Mouse (Mus musculus) lung, embryonic 15.5 days (tissue): ENCODE measurements around the gene B230217C12Rik. TPM values are rescaled to one million over a fixed set of nuclear protein-coding genes. Genes with fewer than 3 reads are reported as not detected.

Source experiments
- ATAC-seq: fragments of 200-750 bp; cut with Nextera tagmentation; 2 replicates; pipeline ENCODE4 v1.8.0; 2017; ENCODE audit warnings: moderate number of reproducible peaks, borderline replicate concordance; ENCODE audit not compliant: low FRiP score, low TSS enrichment; ENCODE audit errors: extremely low read depth
- H3K27ac ChIP-seq: fragments of 300-500 bp; sonication (generic); 2 replicates; pipeline ENCODE4 v1.5.1; 2015; ENCODE audit warnings: moderate library complexity, mild to moderate bottlenecking, inconsistent platforms
- H3K27me3 ChIP-seq: fragments of 300-500 bp; sonication (generic); 2 replicates; pipeline ENCODE4 v1.6.1; 2015; ENCODE audit warnings: inconsistent platforms
- H3K36me3 ChIP-seq: fragments of 300-500 bp; sonication (generic); 2 replicates; pipeline ENCODE4 v1.6.1; 2015; ENCODE audit warnings: inconsistent platforms
- H3K4me1 ChIP-seq: fragments of 300-500 bp; sonication (generic); 2 replicates; pipeline ENCODE4 v1.6.1; 2015; ENCODE audit warnings: inconsistent platforms
- H3K4me2 ChIP-seq: fragments of 300-500 bp; sonication (generic); 2 replicates; pipeline ENCODE4 v1.6.1; 2015; ENCODE audit warnings: inconsistent platforms, mild to moderate bottlenecking, moderate library complexity
- H3K4me3 ChIP-seq: fragments of 300-500 bp; sonication (generic); 2 replicates; pipeline ENCODE4 v1.5.1; 2015; ENCODE audit warnings: mild to moderate bottlenecking, inconsistent platforms
- H3K9ac ChIP-seq: fragments of 300-500 bp; sonication (generic); 2 replicates; pipeline ENCODE4 v1.6.1; 2015; ENCODE audit warnings: inconsistent platforms
- H3K9me3 ChIP-seq: fragments of 300-500 bp; sonication (generic); 2 replicates; pipeline ENCODE4 v1.6.1; 2016; ENCODE audit warnings: inconsistent platforms
- WGBS: fragments of 180-500 bp; shearing (Covaris S2); methylation state at CpG from one replicate; pipeline ENCODE4 v1.1.7; 2015; 5-methylcytosine and 5-hydroxymethylcytosine counted together
- polyA plus RNA-seq: library from polyadenylated mRNA; unstranded; fragments of >200 nt; fragmentation: Nextera tagmentation; extraction: Ambion mirVana; gene quantifications from 2 replicates; pipeline ENCODE4 v1.2.1, GENCODE M21; 2015

Gene B230217C12Rik
- polyA plus RNA-seq, 1 experiment from 2014 or later = 4.4 TPM

DNA sequence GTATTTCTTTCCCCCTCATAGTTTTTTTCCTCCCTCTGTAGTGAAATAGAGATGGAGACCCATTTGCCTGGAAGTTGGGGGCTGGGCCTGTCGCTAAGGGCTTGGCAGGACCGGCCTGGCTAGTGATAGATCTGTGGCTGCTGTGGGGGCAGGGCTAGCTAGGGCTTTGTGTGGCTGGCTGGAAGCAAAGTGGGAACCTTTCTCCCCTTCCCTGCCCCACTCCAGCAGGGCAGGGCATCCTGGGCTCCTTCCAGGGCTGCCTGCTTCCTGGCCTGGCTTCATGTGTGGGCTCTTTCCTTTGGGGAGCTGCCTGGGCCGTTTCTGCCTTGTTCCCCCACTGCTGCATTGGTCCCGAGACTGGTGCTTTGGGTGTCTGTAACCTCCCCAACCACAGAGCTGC is 22.0 kb upstream of the B230217C12Rik start:
- no peaks in the 10 kb centered on the region for H3K9me3 ChIP-seq
- peak overlapping the region; percentile 79 for H3K27ac ChIP-seq
- peak overlapping the region; percentile 12; the same call in 1 of the 2 replicates for H3K4me2 ChIP-seq
- no peak overlapping the region for H3K4me3 ChIP-seq
- H3K27me3 ChIP-seq = no peaks in the 10 kb centered on the region
- H3K9ac ChIP-seq = no peak overlapping the region; the same call in 1 of the 2 replicates
- peaks cover 48% of the 10 kb centered on the region for H3K36me3 ChIP-seq
- ATAC-seq = peak; percentile 68; the same call in 1 of the 2 replicates
- 6% methylated on average over 4 of the region's 4 CpGs for WGBS
- peaks cover 73% of the 10 kb centered on the region for H3K4me1 ChIP-seq

DNA sequence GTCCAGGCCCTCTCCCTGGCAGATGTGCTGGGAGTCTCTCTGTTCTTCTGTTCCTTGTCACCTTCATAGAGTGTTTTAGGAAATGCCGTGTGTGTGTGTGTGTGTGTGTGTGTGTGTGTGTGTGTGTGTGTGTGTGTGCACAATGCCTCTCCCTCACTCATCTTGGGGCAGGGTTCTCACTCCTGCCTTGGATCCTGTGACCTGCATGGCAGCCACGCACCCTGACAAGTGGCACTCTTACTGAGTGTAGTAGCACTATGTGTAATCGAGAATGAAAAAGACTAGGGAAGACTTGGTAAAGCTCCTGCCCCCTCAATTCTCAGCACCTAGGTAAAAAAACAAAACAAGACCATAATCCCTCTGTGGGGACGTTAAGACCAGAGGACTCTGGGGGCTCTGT is 21.5 kb upstream of the B230217C12Rik start:
- no peak for ATAC-seq
- Histone ChIP-seq H3K9ac (no peak overlapping the region), H3K27me3 (no peaks in the 10 kb centered on the region), H3K4me2 (no peak overlapping the region), H3K4me3 (no peak overlapping the region), H3K9me3 (no peaks in the 10 kb centered on the region), H3K4me1 (peaks cover 67% of the 10 kb centered on the region), H3K27ac (peak overlapping the region; percentile 79), H3K36me3 (peaks cover 47% of the 10 kb centered on the region)
- whole genome bisulfite sequencing = 32% methylated on average over 4 of the region's 4 CpGs

DNA sequence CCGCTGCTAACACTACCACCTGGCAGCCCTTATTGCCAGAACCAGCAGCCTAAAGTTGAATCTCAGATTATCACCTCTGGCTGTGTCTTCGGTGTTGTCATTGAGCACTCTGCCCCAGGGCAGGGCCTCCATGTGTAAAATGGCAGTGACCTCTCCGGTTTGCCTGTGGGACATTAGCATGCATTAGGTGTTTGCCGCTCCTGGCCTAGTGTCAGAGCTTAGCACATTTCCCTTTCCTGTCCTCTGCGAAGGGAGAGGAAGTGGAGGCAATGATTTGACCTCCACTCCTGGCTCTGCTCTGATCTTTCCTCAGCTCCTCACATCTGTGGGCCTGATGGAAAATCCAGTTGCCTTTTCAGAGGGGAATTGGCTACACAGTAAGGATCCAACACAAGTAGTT is 20.7 kb upstream of the B230217C12Rik start:
- Histone ChIP-seq H3K9ac (no peak overlapping the region), H3K4me1 (peaks cover 63% of the 10 kb centered on the region), H3K27ac (no peak overlapping the region), H3K9me3 (no peaks in the 10 kb centered on the region), H3K27me3 (no peaks in the 10 kb centered on the region), H3K4me3 (no peak overlapping the region), H3K4me2 (no peak overlapping the region), H3K36me3 (peaks cover 49% of the 10 kb centered on the region)
- no peak for ATAC-seq
- WGBS = 77% methylated on average over 5 of the region's 5 CpGs

GRCm38 (mm10) chr11:97820840-97821239 is 19.7 kb upstream of the B230217C12Rik start:
- Histone ChIP-seq H3K36me3 (peaks cover 49% of the 10 kb centered on the region), H3K4me3 (no peak overlapping the region), H3K4me2 (no peak overlapping the region), H3K27me3 (no peaks in the 10 kb centered on the region), H3K4me1 (peaks cover 56% of the 10 kb centered on the region), H3K9me3 (no peaks in the 10 kb centered on the region), H3K9ac (no peak overlapping the region), H3K27ac (0 out of 2 replicates have a peak overlapping the region, but pooled peaks have one; percentile 4)
- 40% methylated on average over 4 of the region's 4 CpGs for WGBS
- ATAC-seq = no peak

- Histone ChIP-seq H3K9ac (no peak overlapping the region), H3K36me3 (peaks cover 49% of the 10 kb centered on the region), H3K4me1 (peaks cover 49% of the 10 kb centered on the region), H3K4me3 (no peak overlapping the region), H3K27me3 (no peaks in the 10 kb centered on the region), H3K27ac (no peak overlapping the region), H3K9me3 (no peaks in the 10 kb centered on the region), H3K4me2 (no peak overlapping the region)
- 87% methylated on average over 8 of the region's 8 CpGs for WGBS
- ATAC-seq = no peak
These were observed 19.0 kb upstream of the B230217C12Rik start for GRCm38 (mm10) chr11:97821401-97822064.

DNA sequence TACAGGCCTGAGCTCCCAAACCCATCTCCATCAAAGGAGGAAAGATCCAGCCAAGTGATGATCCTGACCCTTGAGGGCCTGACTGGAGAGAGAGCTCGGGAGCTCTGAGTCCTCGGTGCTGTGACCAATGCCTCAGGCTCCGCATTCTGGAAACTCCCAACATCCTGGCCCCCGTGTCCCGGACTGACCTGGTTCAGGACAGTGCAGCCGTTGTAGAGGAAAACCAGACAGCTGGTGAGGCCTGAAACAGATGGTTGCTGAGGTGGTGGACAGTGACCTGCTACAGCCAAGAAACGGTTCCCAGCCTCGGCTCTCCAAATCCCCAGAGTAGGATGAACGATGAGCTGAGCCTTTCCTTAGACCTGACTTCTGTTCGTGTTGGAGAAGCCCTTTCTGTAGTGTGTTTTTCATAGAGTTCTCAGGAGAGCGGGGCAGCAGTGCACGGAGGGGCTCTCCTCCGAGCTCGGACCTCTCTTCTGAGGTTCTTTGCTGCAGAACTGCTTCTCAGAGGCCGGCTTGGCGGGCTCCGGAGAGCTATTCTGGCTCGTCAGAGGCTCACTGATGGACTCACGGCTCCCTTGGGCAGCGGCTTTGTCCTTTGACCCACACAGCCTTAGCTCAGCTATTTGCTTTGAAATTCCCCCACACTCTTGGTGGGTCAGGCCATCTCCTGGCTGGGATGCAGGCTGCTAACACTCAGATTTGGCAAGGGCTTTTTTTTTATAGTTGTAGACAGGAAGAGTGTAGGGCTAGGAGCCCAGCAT is 17.6 kb upstream of the B230217C12Rik start:
- H3K4me1 ChIP-seq = peaks cover 34% of the 10 kb centered on the region
- peaks cover 53% of the 10 kb centered on the region for H3K36me3 ChIP-seq
- H3K4me3 ChIP-seq = no peak overlapping the region
- no peaks in the 10 kb centered on the region for H3K9me3 ChIP-seq
- H3K27ac ChIP-seq = no peak overlapping the region
- no peak overlapping the region for H3K9ac ChIP-seq
- WGBS = 77% methylated on average over 20 of the region's 20 CpGs
- H3K4me2 ChIP-seq = no peak overlapping the region
- no peak for ATAC-seq
- H3K27me3 ChIP-seq = no peaks in the 10 kb centered on the region

GRCm38 (mm10) chr11:97824168-97824567 is 16.4 kb upstream of the B230217C12Rik start:
- no peak overlapping the region for H3K4me2 ChIP-seq
- H3K27ac ChIP-seq = no peak overlapping the region
- no peak overlapping the region for H3K4me3 ChIP-seq
- H3K9me3 ChIP-seq = no peaks in the 10 kb centered on the region
- H3K36me3 ChIP-seq = peaks cover 59% of the 10 kb centered on the region
- H3K4me1 ChIP-seq = peaks cover 23% of the 10 kb centered on the region
- no peak overlapping the region for H3K9ac ChIP-seq
- no peak for ATAC-seq
- no peaks in the 10 kb centered on the region for H3K27me3 ChIP-seq
- 92% methylated on average over 11 of the region's 11 CpGs for WGBS

DNA sequence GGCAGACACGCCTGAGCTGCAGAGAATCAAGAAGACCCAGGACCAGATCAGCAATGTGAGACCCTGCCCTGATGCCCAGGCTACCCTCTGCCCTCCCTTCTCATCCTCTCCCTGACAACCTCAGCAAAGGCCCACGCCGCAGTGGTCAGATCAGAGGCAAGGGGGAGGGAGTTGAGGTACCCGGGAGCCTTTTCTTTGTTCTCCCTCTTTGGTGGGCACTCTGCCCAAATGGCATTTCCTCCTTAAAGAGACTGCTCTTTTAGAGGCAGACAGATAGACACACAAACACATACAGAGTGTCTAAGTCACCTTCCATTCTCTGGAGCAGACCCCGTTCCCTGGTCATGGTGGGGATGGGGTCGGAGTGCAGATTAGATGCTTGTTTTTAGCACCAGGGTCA is 15.7 kb upstream of the B230217C12Rik start:
- H3K9ac ChIP-seq = no peak overlapping the region
- 0 out of 2 replicates have a peak overlapping the region, but pooled peaks have one; percentile 16 for H3K27ac ChIP-seq
- H3K9me3 ChIP-seq = no peaks in the 10 kb centered on the region
- ATAC-seq = no peak
- peaks cover 60% of the 10 kb centered on the region for H3K36me3 ChIP-seq
- no peak overlapping the region for H3K4me2 ChIP-seq
- H3K4me3 ChIP-seq = no peak overlapping the region
- H3K4me1 ChIP-seq = peaks cover 17% of the 10 kb centered on the region
- WGBS = 56% methylated on average over 6 of the region's 6 CpGs
- no peaks in the 10 kb centered on the region for H3K27me3 ChIP-seq

DNA sequence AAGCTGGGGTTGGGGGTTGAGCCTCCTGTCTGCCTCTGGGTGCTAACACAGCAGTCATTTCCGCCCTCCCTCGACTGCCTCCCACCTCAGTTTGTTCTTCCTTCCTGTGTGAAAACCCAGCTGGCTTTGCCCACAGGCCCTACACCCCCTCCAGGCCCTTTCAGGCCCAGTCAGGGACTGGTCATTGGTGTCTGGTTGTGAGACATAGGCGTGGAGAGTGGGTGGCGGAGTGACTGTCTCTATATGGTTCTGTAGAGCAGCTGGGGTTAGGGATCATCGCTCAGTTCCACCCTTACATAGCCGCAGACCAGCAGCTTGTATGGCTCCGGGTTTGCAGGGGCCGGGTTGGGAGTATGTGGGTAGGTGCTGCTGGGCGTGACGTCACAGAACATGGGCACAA is 15.3 kb upstream of the B230217C12Rik start:
- H3K36me3 ChIP-seq = peaks cover 60% of the 10 kb centered on the region
- 77% methylated on average over 10 of the region's 10 CpGs for WGBS
- no peak overlapping the region for H3K9ac ChIP-seq
- no peaks in the 10 kb centered on the region for H3K27me3 ChIP-seq
- H3K4me1 ChIP-seq = peaks cover 15% of the 10 kb centered on the region
- H3K4me3 ChIP-seq = no peak overlapping the region
- no peak overlapping the region for H3K27ac ChIP-seq
- no peak for ATAC-seq
- no peaks in the 10 kb centered on the region for H3K9me3 ChIP-seq
- no peak overlapping the region for H3K4me2 ChIP-seq

DNA sequence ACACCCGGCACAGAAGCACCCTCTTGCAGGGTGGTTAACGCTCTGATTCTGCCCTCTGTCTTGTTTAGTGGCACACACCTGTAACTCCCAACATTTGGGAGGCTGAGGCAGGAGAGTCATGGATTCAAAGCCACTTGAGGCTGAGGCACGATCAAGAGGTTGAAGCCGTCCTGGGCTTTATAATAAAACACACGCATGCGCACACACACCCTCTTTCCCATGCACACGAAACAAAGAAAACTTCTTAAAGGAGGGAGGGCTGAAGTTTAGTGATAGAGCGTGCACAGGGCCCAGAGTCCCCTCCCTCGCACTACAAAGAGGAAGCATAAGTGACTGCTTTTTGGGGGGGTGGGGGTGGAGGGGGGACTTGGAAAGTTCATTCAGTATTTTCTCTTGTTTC is 14.6 kb upstream of the B230217C12Rik start:
- no peak overlapping the region for H3K27ac ChIP-seq
- ATAC-seq = no peak
- H3K9me3 ChIP-seq = no peaks in the 10 kb centered on the region
- WGBS = 79% methylated on average over 9 of the region's 9 CpGs
- no peak overlapping the region for H3K4me2 ChIP-seq
- peaks cover 56% of the 10 kb centered on the region for H3K36me3 ChIP-seq
- H3K27me3 ChIP-seq = no peaks in the 10 kb centered on the region
- H3K4me3 ChIP-seq = no peak overlapping the region
- H3K4me1 ChIP-seq = peaks cover 8% of the 10 kb centered on the region
- no peak overlapping the region for H3K9ac ChIP-seq

- 71% methylated on average over 7 of the region's 7 CpGs for WGBS
- Histone ChIP-seq H3K9ac (no peak overlapping the region), H3K4me1 (peaks cover 6% of the 10 kb centered on the region; the same call in 1 of the 2 replicates), H3K9me3 (no peaks in the 10 kb centered on the region), H3K36me3 (peaks cover 57% of the 10 kb centered on the region), H3K4me2 (no peak overlapping the region), H3K27ac (no peak overlapping the region), H3K27me3 (no peaks in the 10 kb centered on the region), H3K4me3 (no peak overlapping the region)
- no peak for ATAC-seq
These were observed 14.2 kb upstream of the B230217C12Rik start for GRCm38 (mm10) chr11:97826414-97826813.

GRCm38 (mm10) chr11:97827654-97828053 is 12.9 kb upstream of the B230217C12Rik start:
- 84% methylated on average over 6 of the region's 6 CpGs for WGBS
- ATAC-seq = no peak

More at GRCm38 (mm10) chr11:97827654-97828053, 12.9 kb upstream of the B230217C12Rik start:
- H3K27ac ChIP-seq = no peak overlapping the region
- H3K9me3 ChIP-seq = no peaks in the 10 kb centered on the region
- peaks cover 63% of the 10 kb centered on the region for H3K36me3 ChIP-seq
- peaks cover 8% of the 10 kb centered on the region; the same call in 1 of the 2 replicates for H3K4me1 ChIP-seq
- no peak overlapping the region for H3K4me3 ChIP-seq
- no peak overlapping the region for H3K4me2 ChIP-seq
- H3K27me3 ChIP-seq = no peaks in the 10 kb centered on the region
- H3K9ac ChIP-seq = no peak overlapping the region
